Mouse (Mus musculus): ENCODE measurements around the gene S100a13. TPM values are rescaled to one million over a fixed set of nuclear protein-coding genes. Genes with fewer than 3 reads are reported as not detected.

S100a13 gene
- polyA plus RNA-seq, 1 experiment from 2014 or later: 65.4 TPM

DNA sequence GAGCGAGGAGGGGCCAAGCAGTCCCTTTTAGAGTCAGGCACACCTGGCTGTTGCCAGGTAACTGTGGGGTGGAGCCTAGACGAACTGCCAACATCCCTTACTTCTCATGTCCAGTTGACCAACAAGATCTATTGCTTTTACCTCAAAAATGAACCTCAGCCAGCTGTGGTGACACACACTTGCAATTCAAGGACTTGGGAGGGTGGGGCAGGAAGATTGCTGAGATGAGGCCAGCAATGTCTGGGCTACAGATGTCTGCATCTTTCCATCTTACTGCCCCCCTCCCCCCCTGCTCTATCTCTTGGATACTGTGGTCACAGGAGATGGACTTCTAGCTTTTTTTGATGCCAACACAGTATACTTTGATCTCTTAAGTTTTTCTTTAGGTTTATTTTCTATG is 38.0 kb downstream of the S100a13 start:
- Histone ChIP-seq H3K9me3 (replicated peaks; ENCODE audit: control insufficient read depth, low read length) (no peaks in the 10 kb centered on the region), H3K4me2 (no peak overlapping the region), H3K27me3 (ENCODE audit: control insufficient read depth, insufficient read depth, low read length) (no peaks in the 10 kb centered on the region), H3K27ac (ENCODE audit: low read depth, low read length) (no peak overlapping the region), H3K36me3 (ENCODE audit: control insufficient read depth, insufficient read depth, low read length) (no peaks in the 10 kb centered on the region), H3K4me3 (ENCODE audit: low read depth, low read length) (no peak overlapping the region), H3K4me1 (ENCODE audit: control insufficient read depth, insufficient read depth, low read length) (peaks cover 2% of the 10 kb centered on the region; the same call in 1 of the 2 replicates), H3K9ac (ENCODE audit: low read depth, low read length) (no peak overlapping the region)
- ATAC-seq (replicated peaks; ENCODE audit: insufficient number of reproducible peaks, low FRiP score, low TSS enrichment): no peak
- 76% methylated on average over 2 of the region's 2 CpGs for WGBS (ENCODE audit: insufficient replicate concordance)

DNA sequence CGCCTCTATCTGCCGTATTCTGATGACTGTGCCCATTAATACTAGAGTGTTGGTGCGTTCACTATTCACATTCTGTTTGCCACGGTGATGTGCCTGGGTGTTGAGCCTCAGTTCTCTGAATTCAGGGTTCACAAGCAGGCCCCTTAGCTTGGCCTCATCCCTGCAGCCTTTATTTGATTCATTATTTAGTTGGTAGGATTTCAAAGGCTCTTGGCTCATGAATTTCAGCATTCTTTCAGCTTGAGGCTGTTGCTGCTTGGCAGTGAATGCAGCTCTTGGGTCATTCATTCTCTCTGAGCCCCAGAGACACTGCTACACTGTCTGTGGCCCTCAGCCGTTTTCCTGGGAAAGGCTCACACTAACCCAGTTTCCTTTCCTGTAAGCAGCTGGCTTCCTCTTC is 41.7 kb downstream of the S100a13 start:
- Histone ChIP-seq H3K27ac (ENCODE audit: low read depth, low read length) (no peak overlapping the region), H3K27me3 (ENCODE audit: control insufficient read depth, insufficient read depth, low read length) (no peaks in the 10 kb centered on the region), H3K4me1 (ENCODE audit: control insufficient read depth, insufficient read depth, low read length) (no peaks in the 10 kb centered on the region), H3K9ac (ENCODE audit: low read depth, low read length) (no peak overlapping the region), H3K9me3 (replicated peaks; ENCODE audit: control insufficient read depth, low read length) (no peaks in the 10 kb centered on the region), H3K4me2 (no peak overlapping the region), H3K4me3 (ENCODE audit: low read depth, low read length) (no peak overlapping the region), H3K36me3 (ENCODE audit: control insufficient read depth, insufficient read depth, low read length) (no peaks in the 10 kb centered on the region)
- no peak for ATAC-seq (replicated peaks; ENCODE audit: insufficient number of reproducible peaks, low FRiP score, low TSS enrichment)
- WGBS (ENCODE audit: insufficient replicate concordance): 64% methylated on average over 5 of the region's 5 CpGs

DNA sequence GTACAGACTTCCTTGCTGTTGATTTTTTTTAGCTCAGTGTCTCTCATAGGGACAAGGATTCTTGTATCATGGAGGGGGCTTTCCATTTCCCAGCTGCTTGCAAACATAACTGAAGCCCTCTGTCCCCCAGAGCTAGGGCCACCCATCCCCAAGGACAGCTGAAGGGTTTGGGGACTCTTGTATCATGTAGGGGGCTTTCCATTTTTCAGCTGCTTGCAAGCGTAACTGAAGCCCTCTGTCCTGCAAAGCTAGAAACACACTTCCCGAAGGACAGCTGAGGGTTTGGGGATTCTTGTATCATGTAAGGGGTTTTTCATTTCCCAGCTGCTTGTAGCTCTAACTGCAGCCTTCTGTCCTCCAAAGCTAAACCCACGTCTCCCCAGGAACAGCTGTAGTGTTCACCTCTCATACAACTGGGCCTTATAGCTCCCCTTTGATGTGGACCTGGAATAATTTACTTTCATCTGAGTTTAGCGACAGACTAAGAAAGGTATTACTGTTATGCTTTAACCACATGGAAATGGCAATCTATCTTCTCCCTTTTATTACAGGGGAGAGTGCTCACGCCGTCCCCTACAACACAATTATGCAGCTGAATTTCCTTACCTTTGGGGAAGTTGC is 45.9 kb downstream of the S100a13 start, which contains the start of gene S100a3:
TSS of gene S100a3 (plus strand) at position 571 of the 621 bp plus-strand sequence.
- Histone ChIP-seq H3K4me2 (no peak within 1 kb of the TSS), H3K9me3 (replicated peaks; ENCODE audit: control insufficient read depth, low read length) (no peaks in the 10 kb centered on the region), H3K4me1 (ENCODE audit: control insufficient read depth, insufficient read depth, low read length) (no peaks in the 10 kb centered on the region), H3K9ac (ENCODE audit: low read depth, low read length) (no peak within 1 kb of the TSS), H3K27ac (ENCODE audit: low read depth, low read length) (no peak within 1 kb of the TSS), H3K27me3 (ENCODE audit: control insufficient read depth, insufficient read depth, low read length) (peaks cover 2% of the 10 kb centered on the region; the same call in 1 of the 2 replicates), H3K4me3 (ENCODE audit: low read depth, low read length) (no peak within 1 kb of the TSS), H3K36me3 (ENCODE audit: control insufficient read depth, insufficient read depth, low read length) (no peaks in the 10 kb centered on the region)
- 73% methylated on average over 6 of the region's 6 CpGs for WGBS (ENCODE audit: insufficient replicate concordance)
- no peak for ATAC-seq (replicated peaks; ENCODE audit: insufficient number of reproducible peaks, low FRiP score, low TSS enrichment)

Other genes starting within 250 kb of the S100a13 start
- 4.1 and 4.4 TPM in 2 replicates for gene Dennd4b, start 249.2 kb upstream of the S100a13 start, polyA plus RNA-seq (2014; fragmentation: Nextera tagmentation; extraction: Ambion mirVana)
- gene Gatad2b, start 221.3 kb upstream of the S100a13 start, polyA plus RNA-seq (2014; fragmentation: Nextera tagmentation; extraction: Ambion mirVana): 8.4 and 14.3 TPM in 2 replicates
- 5.7 and 6.2 TPM in 2 replicates for gene Slc27a3, start 124.5 kb upstream of the S100a13 start, polyA plus RNA-seq (2014; fragmentation: Nextera tagmentation; extraction: Ambion mirVana)
- 25.3 and 26.9 TPM in 2 replicates for gene Ints3, start 80.8 kb upstream of the S100a13 start, polyA plus RNA-seq (2014; fragmentation: Nextera tagmentation; extraction: Ambion mirVana)
- 5.3 and 8.1 TPM in 2 replicates for gene Npr1, start 48.6 kb upstream of the S100a13 start, polyA plus RNA-seq (2014; fragmentation: Nextera tagmentation; extraction: Ambion mirVana)
- 148 and 151 TPM in 2 replicates for gene Ilf2, start 38.3 kb upstream of the S100a13 start, polyA plus RNA-seq (2014; fragmentation: Nextera tagmentation; extraction: Ambion mirVana)
- 76.0 TPM in 2 replicates for gene Snapin, start 23.4 kb upstream of the S100a13 start, polyA plus RNA-seq (2014; fragmentation: Nextera tagmentation; extraction: Ambion mirVana)
- gene Chtop, start 4.9 kb upstream of the S100a13 start, polyA plus RNA-seq (2014; fragmentation: Nextera tagmentation; extraction: Ambion mirVana): 70.3 and 73.9 TPM in 2 replicates
- gene S100a1, start within 50 bp of the S100a13 start, polyA plus RNA-seq (2014; fragmentation: Nextera tagmentation; extraction: Ambion mirVana): 137 and 138 TPM in 2 replicates
- gene S100a14, start 12.4 kb downstream of the S100a13 start, polyA plus RNA-seq (2014; fragmentation: Nextera tagmentation; extraction: Ambion mirVana): not detected in 2 replicates
- 26.9 and 28.4 TPM in 2 replicates for gene S100a16, start 22.8 kb downstream of the S100a13 start, polyA plus RNA-seq (2014; fragmentation: Nextera tagmentation; extraction: Ambion mirVana)
- 0.24 TPM in 1 of 2 replicates, not detected in the other for gene S100a3, start 46.1 kb downstream of the S100a13 start, polyA plus RNA-seq (2014; fragmentation: Nextera tagmentation; extraction: Ambion mirVana)
- gene S100a2, start 75.8 kb downstream of the S100a13 start, polyA plus RNA-seq (2014; fragmentation: Nextera tagmentation; extraction: Ambion mirVana): not detected in 2 replicates
- not detected in 2 replicates for gene Gm42674, start 87.5 kb downstream of the S100a13 start, polyA plus RNA-seq (2014; fragmentation: Nextera tagmentation; extraction: Ambion mirVana)
- 3.4 and 3.5 TPM in 2 replicates for gene S100a4, start 89.3 kb downstream of the S100a13 start, polyA plus RNA-seq (2014; fragmentation: Nextera tagmentation; extraction: Ambion mirVana)
- gene S100a5, start 94.1 kb downstream of the S100a13 start, polyA plus RNA-seq (2014; fragmentation: Nextera tagmentation; extraction: Ambion mirVana): not detected in 2 replicates
- 43.6 and 44.5 TPM in 2 replicates for gene S100a6, start 98.4 kb downstream of the S100a13 start, polyA plus RNA-seq (2014; fragmentation: Nextera tagmentation; extraction: Ambion mirVana)
- not detected in 2 replicates for gene S100a7a, start 139.6 kb downstream of the S100a13 start, polyA plus RNA-seq (2014; fragmentation: Nextera tagmentation; extraction: Ambion mirVana)
- gene S100a8, start 154.5 kb downstream of the S100a13 start, polyA plus RNA-seq (2014; fragmentation: Nextera tagmentation; extraction: Ambion mirVana): 1.9 and 5.2 TPM in 2 replicates
- gene S100a9, start 181.3 kb downstream of the S100a13 start, polyA plus RNA-seq (2014; fragmentation: Nextera tagmentation; extraction: Ambion mirVana): 1.3 and 6.2 TPM in 2 replicates
- gene Pglyrp4, start 212.5 kb downstream of the S100a13 start, polyA plus RNA-seq (2014; fragmentation: Nextera tagmentation; extraction: Ambion mirVana): not detected in 2 replicates

All from heart, embryonic 11.5 days (tissue).